Mouse (Mus musculus) forebrain, embryonic 10.5 days (tissue): ENCODE data around the gene Gm47791. TPM values are rescaled to one million over a fixed set of nuclear protein-coding genes. Genes with fewer than 3 reads are reported as not detected.

Experiments
- DNase-seq: peaks from one replicate; pipeline ENCODE4 v3.0.0-alpha.2; 2017; ENCODE audit warnings: low spot score; ENCODE audit errors: extremely low spot score
- H3K27ac ChIP-seq: fragments of 300-500 bp; sonication (generic); 2 replicates; pipeline ENCODE4 v1.5.1; 2016; ENCODE audit warnings: mild to moderate bottlenecking
- H3K27me3 ChIP-seq: fragments of 300-500 bp; sonication (generic); 2 replicates; pipeline ENCODE4 v1.6.1; 2016; ENCODE audit warnings: mild to moderate bottlenecking; ENCODE audit not compliant: poor library complexity, severe bottlenecking
- H3K36me3 ChIP-seq: fragments of 300-500 bp; sonication (generic); replicated peaks from 2 replicates; pipeline ENCODE4 v1.6.1; 2016; ENCODE audit warnings: mild to moderate bottlenecking, moderate library complexity
- H3K4me1 ChIP-seq: fragments of 300-500 bp; sonication (generic); 2 replicates; pipeline ENCODE4 v1.6.1; 2016
- H3K4me3 ChIP-seq: fragments of 300-500 bp; sonication (generic); 2 replicates; pipeline ENCODE4 v1.5.1; 2016; ENCODE audit warnings: mild to moderate bottlenecking, moderate library complexity
- H3K9me3 ChIP-seq: fragments of 300-500 bp; sonication (generic); 2 replicates; pipeline ENCODE4 v1.6.1; 2016; ENCODE audit warnings: mild to moderate bottlenecking, moderate library complexity
- WGBS: fragments of 180-500 bp; shearing (Covaris S2); methylation state at CpG from one replicate; pipeline ENCODE4 v1.1.7; 2016; 5-methylcytosine and 5-hydroxymethylcytosine counted together
- polyA plus RNA-seq: library from polyadenylated mRNA; unstranded; fragments of >200 nt; fragmentation: Nextera tagmentation; extraction: Ambion mirVana; gene quantifications from 2 replicates; pipeline ENCODE4 v1.2.1, GENCODE M21; 2016

Gm47791 gene
- polyA plus RNA-seq, 1 experiment from 2014 or later, result not detected

- no peaks in the 10 kb centered on the region for H3K36me3 ChIP-seq
- DNase-seq, result no peak
- 87% methylated on average over 5 of the region's 5 CpGs for WGBS
These were observed 27.3 kb upstream of the Gm47791 start for GRCm38 (mm10) chr1:82798304-82798703.

GRCm38 (mm10) chr1:82797088-82797487 lies 26.0 kb upstream of the Gm47791 start:
- Histone ChIP-seq H3K27ac (no peak overlapping the region), H3K4me1 (no peaks in the 10 kb centered on the region), H3K4me3 (no peak overlapping the region), H3K27me3 (no peaks in the 10 kb centered on the region), H3K36me3 (no peaks in the 10 kb centered on the region), H3K9me3 (no peaks in the 10 kb centered on the region)
- no peak for DNase-seq
- WGBS, result 96% methylated on average over 4 of the region's 4 CpGs

More at GRCm38 (mm10) chr1:82798304-82798703, 27.3 kb upstream of the Gm47791 start:
- H3K9me3 ChIP-seq, result no peaks in the 10 kb centered on the region
- H3K27me3 ChIP-seq, result no peaks in the 10 kb centered on the region
- no peak overlapping the region for H3K4me3 ChIP-seq
- no peaks in the 10 kb centered on the region for H3K4me1 ChIP-seq
- H3K27ac ChIP-seq, result no peak overlapping the region

GRCm38 (mm10) chr1:82795702-82796443 lies 24.8 kb upstream of the Gm47791 start:
- no peak overlapping the region for H3K27ac ChIP-seq
- DNase-seq, result no peak
- no peaks in the 10 kb centered on the region for H3K27me3 ChIP-seq
- no peaks in the 10 kb centered on the region for H3K36me3 ChIP-seq
- WGBS, result 84% methylated on average over 18 of the region's 18 CpGs
- H3K4me3 ChIP-seq, result no peak overlapping the region
- H3K9me3 ChIP-seq, result no peaks in the 10 kb centered on the region
- H3K4me1 ChIP-seq, result no peaks in the 10 kb centered on the region

- no peaks in the 10 kb centered on the region for H3K27me3 ChIP-seq
- no peaks in the 10 kb centered on the region for H3K4me1 ChIP-seq
- no peaks in the 10 kb centered on the region for H3K36me3 ChIP-seq
- 85% methylated on average over 2 of the region's 2 CpGs for WGBS
- no peak overlapping the region for H3K4me3 ChIP-seq
- no peak overlapping the region for H3K27ac ChIP-seq
- no peak for DNase-seq
- no peaks in the 10 kb centered on the region for H3K9me3 ChIP-seq
These were observed 24.2 kb upstream of the Gm47791 start for GRCm38 (mm10) chr1:82795211-82795610.

- H3K4me3 ChIP-seq, result no peak overlapping the region
- H3K4me1 ChIP-seq, result no peaks in the 10 kb centered on the region
- no peak overlapping the region for H3K27ac ChIP-seq
- H3K27me3 ChIP-seq, result no peaks in the 10 kb centered on the region
- no peak for DNase-seq
- no peaks in the 10 kb centered on the region for H3K9me3 ChIP-seq
- H3K36me3 ChIP-seq, result no peaks in the 10 kb centered on the region
- 57% methylated on average over 4 of the region's 4 CpGs for WGBS
These were observed 22.9 kb upstream of the Gm47791 start for GRCm38 (mm10) chr1:82793986-82794385.

GRCm38 (mm10) chr1:82793110-82793509 lies 22.1 kb upstream of the Gm47791 start:
- DNase-seq, result no peak
- Histone ChIP-seq H3K4me3 (no peak overlapping the region), H3K27ac (no peak overlapping the region), H3K27me3 (no peaks in the 10 kb centered on the region), H3K9me3 (no peaks in the 10 kb centered on the region), H3K4me1 (no peaks in the 10 kb centered on the region), H3K36me3 (no peaks in the 10 kb centered on the region)
- 88% methylated on average over 3 of the region's 3 CpGs for WGBS

GRCm38 (mm10) chr1:82792238-82792637 lies 21.2 kb upstream of the Gm47791 start:
- H3K36me3 ChIP-seq, result no peaks in the 10 kb centered on the region
- 90% methylated on average over 6 of the region's 6 CpGs for WGBS
- DNase-seq, result no peak
- no peaks in the 10 kb centered on the region for H3K27me3 ChIP-seq
- no peak overlapping the region for H3K27ac ChIP-seq
- H3K4me3 ChIP-seq, result no peak overlapping the region
- H3K4me1 ChIP-seq, result no peaks in the 10 kb centered on the region
- no peaks in the 10 kb centered on the region for H3K9me3 ChIP-seq

GRCm38 (mm10) chr1:82791105-82791504 lies 20.1 kb upstream of the Gm47791 start:
- no peak overlapping the region for H3K4me3 ChIP-seq
- H3K27ac ChIP-seq, result no peak overlapping the region
- H3K9me3 ChIP-seq, result no peaks in the 10 kb centered on the region
- H3K27me3 ChIP-seq, result no peaks in the 10 kb centered on the region
- 89% methylated on average over 11 of the region's 11 CpGs for WGBS
- H3K4me1 ChIP-seq, result no peaks in the 10 kb centered on the region
- no peak for DNase-seq
- no peaks in the 10 kb centered on the region for H3K36me3 ChIP-seq

- 81% methylated on average over 7 of the region's 7 CpGs for WGBS
- Histone ChIP-seq H3K9me3 (no peaks in the 10 kb centered on the region), H3K36me3 (no peaks in the 10 kb centered on the region), H3K27me3 (no peaks in the 10 kb centered on the region), H3K27ac (no peak overlapping the region), H3K4me1 (no peaks in the 10 kb centered on the region), H3K4me3 (no peak overlapping the region)
- no peak for DNase-seq
These were observed 17.0 kb upstream of the Gm47791 start for GRCm38 (mm10) chr1:82788070-82788469.

- Histone ChIP-seq H3K9me3 (no peaks in the 10 kb centered on the region), H3K4me1 (no peaks in the 10 kb centered on the region), H3K27ac (no peak overlapping the region), H3K4me3 (no peak overlapping the region), H3K27me3 (no peaks in the 10 kb centered on the region), H3K36me3 (no peaks in the 10 kb centered on the region)
- peak; percentile 26 for DNase-seq
- 14% methylated on average over 2 of the region's 2 CpGs for WGBS
These were observed 16.4 kb upstream of the Gm47791 start for GRCm38 (mm10) chr1:82787414-82787813.

- DNase-seq, result no peak
- H3K27me3 ChIP-seq, result no peaks in the 10 kb centered on the region
- H3K36me3 ChIP-seq, result no peaks in the 10 kb centered on the region
- no peaks in the 10 kb centered on the region for H3K9me3 ChIP-seq
- no peak overlapping the region for H3K4me3 ChIP-seq
- no peak overlapping the region for H3K27ac ChIP-seq
- H3K4me1 ChIP-seq, result no peaks in the 10 kb centered on the region
- 84% methylated on average over 6 of the region's 6 CpGs for WGBS
These were observed 14.5 kb upstream of the Gm47791 start for GRCm38 (mm10) chr1:82785546-82785945.

- DNase-seq, result no peak
- Histone ChIP-seq H3K9me3 (no peaks in the 10 kb centered on the region), H3K27me3 (no peaks in the 10 kb centered on the region), H3K4me3 (no peak overlapping the region), H3K4me1 (no peaks in the 10 kb centered on the region), H3K36me3 (no peaks in the 10 kb centered on the region), H3K27ac (no peak overlapping the region)
- WGBS, result 77% methylated on average over 3 of the region's 3 CpGs
These were observed 12.5 kb upstream of the Gm47791 start for GRCm38 (mm10) chr1:82783559-82783958.

GRCm38 (mm10) chr1:82779388-82779966 lies 8.4 kb upstream of the Gm47791 start:
- Histone ChIP-seq H3K27ac (no peak overlapping the region), H3K27me3 (no peaks in the 10 kb centered on the region), H3K4me3 (no peak overlapping the region), H3K9me3 (no peaks in the 10 kb centered on the region), H3K4me1 (no peaks in the 10 kb centered on the region), H3K36me3 (no peaks in the 10 kb centered on the region)
- no peak for DNase-seq
- WGBS, result 94% methylated on average over 6 of the region's 6 CpGs
